In the genomic region with DNA sequence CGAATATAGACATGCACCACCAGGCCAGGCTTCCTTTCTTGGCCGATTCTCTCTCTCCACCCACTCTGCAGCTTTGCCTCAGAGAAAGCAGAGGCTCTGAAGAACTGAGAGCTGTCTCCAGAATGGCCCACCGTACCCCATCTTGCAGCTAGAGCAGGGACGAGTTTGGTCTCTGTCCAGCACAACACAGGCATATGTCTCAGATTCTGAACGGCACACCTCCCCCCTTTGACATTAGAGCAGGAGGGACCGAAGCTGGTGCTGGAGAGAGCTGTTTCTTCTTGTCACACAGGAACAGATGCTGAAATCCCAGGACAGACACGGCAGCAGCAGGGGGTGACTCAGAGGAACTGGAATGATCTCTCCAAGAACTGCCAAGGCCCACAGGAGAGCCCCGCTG, we compare ENCODE assay signal across 12 mouse cellular contexts. TPM values are rescaled to one million over a fixed set of nuclear protein-coding genes. Genes with fewer than 3 reads are reported as not detected.
A peak's percentile ranks its signal among the peaks of the same experiment; 100 is the strongest.
DNase-seq lines count a peak whose midpoint lies in the region; ATAC-seq and TF ChIP-seq lines count a peak whose summit lies in the region.
"Had no signal": no experiment of that assay in that cellular context is flagged by ENCODE, and none has a peak within 500 bp of the region (broad histone marks: within the 10 kb centered on the region; RNA-seq: fewer than 3 reads in every experiment).

No protein-coding gene starts in this region.

- TF ChIP-seq EP300 in lung, postnatal 0 days (IDR thresholded peaks at IDR 0.05) = no peak

- H3K27ac ChIP-seq in neural tube, embryonic 11.5 days (ENCODE audit: low read depth, low read length) = 0 out of 2 replicates have a peak overlapping the region, but pooled peaks have one; percentile 14
- H3K27ac ChIP-seq in layer of hippocampus, adult 2 months = peak overlapping the region; percentile 80
- H3K27ac ChIP-seq in stomach, embryonic 16.5 days (ENCODE audit: low read length) = no peak overlapping the region
- H3K27ac ChIP-seq in lung, postnatal 0 days (ENCODE audit: low read length) = no peak overlapping the region
- H3K27ac ChIP-seq: liver, embryonic 13.5 days; stomach, embryonic 15.5 days had no signal

- no peak for ATAC-seq in neural tube, embryonic 11.5 days (ENCODE audit: insufficient read depth, low FRiP score, low TSS enrichment)
- no peak for ATAC-seq in stomach, embryonic 16.5 days (ENCODE audit: insufficient read depth, low FRiP score)
- ATAC-seq in lung, postnatal 0 days = no peak
- ATAC-seq in CD4-positive, CD25-positive, alpha-beta regulatory T cell, adult 4 months = no peak

- no peak overlapping the region for H3K4me2 ChIP-seq in neural tube, embryonic 11.5 days (ENCODE audit: low read depth)
- no peak overlapping the region for H3K4me2 ChIP-seq in stomach, embryonic 16.5 days (ENCODE audit: low read depth, low read length)
- H3K4me2 ChIP-seq in lung, postnatal 0 days (replicated peaks; ENCODE audit: low read depth, low read length) = no peak overlapping the region
- H3K4me2 ChIP-seq: liver, embryonic 13.5 days; stomach, embryonic 15.5 days had no signal

- 51% methylated on average over 8 of the region's 8 CpGs for WGBS in neural tube, embryonic 11.5 days
- WGBS in stomach, embryonic 16.5 days = 44% methylated on average over 8 of the region's 8 CpGs
- 35% methylated on average over 8 of the region's 8 CpGs for WGBS in lung, postnatal 0 days

- no peak overlapping the region for H3K9ac ChIP-seq in neural tube, embryonic 11.5 days (ENCODE audit: low read length)
- H3K9ac ChIP-seq in stomach, embryonic 16.5 days (ENCODE audit: low read length) = 0 out of 2 replicates have a peak overlapping the region, but pooled peaks have one; percentile 44
- H3K9ac ChIP-seq in lung, postnatal 0 days (replicated peaks; ENCODE audit: low read depth) = no peak overlapping the region
- H3K9ac ChIP-seq: liver, embryonic 13.5 days; stomach, embryonic 15.5 days had no signal

- peak; percentile 35 to 44 for DNase-seq in cerebellum, postnatal 25 days
- DNase-seq in cerebellum, adult 18-20 months = no peak
- DNase-seq in neural tube, embryonic 11.5 days (ENCODE audit: low spot score) = no peak
- DNase-seq in neural tube, embryonic 10.5 days (ENCODE audit: extremely low spot score, low spot score) = no peak
- DNase-seq in layer of hippocampus, adult 2 months (ENCODE audit: low spot score in 2 of 2) = peak; percentile 61 to 74
- no peak for DNase-seq in lung, postnatal 0 days (ENCODE audit: low spot score)
- DNase-seq: gastrocnemius, postnatal 10 days; kidney, postnatal 4 days; liver, embryonic 13.5 days had no signal

- no peak for TF ChIP-seq CTCF in layer of hippocampus, adult 2 months (conservative IDR thresholded peaks at IDR 0.05)
- no peak for TF ChIP-seq CTCF in lung, postnatal 0 days (IDR thresholded peaks at IDR 0.05)

- no peaks in the 10 kb centered on the region; the same call in 1 of the 2 replicates for H3K36me3 ChIP-seq in neural tube, embryonic 11.5 days (ENCODE audit: control insufficient read depth, insufficient read depth, low read length)
- no peaks in the 10 kb centered on the region for H3K36me3 ChIP-seq in stomach, embryonic 16.5 days (ENCODE audit: control insufficient read depth, insufficient read depth, low read length)
- no peaks in the 10 kb centered on the region for H3K36me3 ChIP-seq in lung, postnatal 0 days (ENCODE audit: insufficient read depth, low read length)
- H3K36me3 ChIP-seq: liver, embryonic 13.5 days; stomach, embryonic 15.5 days had no signal

- no peak overlapping the region for H3K4me3 ChIP-seq in neural tube, embryonic 11.5 days (ENCODE audit: low read depth, low read length)
- no peak overlapping the region for H3K4me3 ChIP-seq in layer of hippocampus, adult 2 months
- H3K4me3 ChIP-seq in stomach, embryonic 16.5 days (replicated peaks; ENCODE audit: low read length) = no peak overlapping the region
- no peak overlapping the region for H3K4me3 ChIP-seq in lung, postnatal 0 days (ENCODE audit: low read depth, low read length)
- H3K4me3 ChIP-seq: liver, embryonic 13.5 days; stomach, embryonic 15.5 days had no signal

- no peaks in the 10 kb centered on the region for H3K4me1 ChIP-seq in neural tube, embryonic 11.5 days (ENCODE audit: control insufficient read depth, insufficient read depth, low read length)
- H3K4me1 ChIP-seq in stomach, embryonic 16.5 days (ENCODE audit: control insufficient read depth, insufficient read depth, low read length) = no peaks in the 10 kb centered on the region
- H3K4me1 ChIP-seq in lung, postnatal 0 days (ENCODE audit: insufficient read depth, low read depth, low read length) = no peaks in the 10 kb centered on the region
- H3K4me1 ChIP-seq: stomach, embryonic 15.5 days had no signal

- H3K27me3 ChIP-seq in neural tube, embryonic 11.5 days (ENCODE audit: control insufficient read depth, insufficient read depth, low read length) = no peaks in the 10 kb centered on the region
- no peaks in the 10 kb centered on the region for H3K27me3 ChIP-seq in stomach, embryonic 16.5 days (ENCODE audit: control insufficient read depth, insufficient read depth, low read length)
- H3K27me3 ChIP-seq in lung, postnatal 0 days (replicated peaks; ENCODE audit: insufficient read depth, low read length) = no peaks in the 10 kb centered on the region
- H3K27me3 ChIP-seq: stomach, embryonic 15.5 days had no signal

- no peaks in the 10 kb centered on the region for H3K9me3 ChIP-seq in neural tube, embryonic 11.5 days (ENCODE audit: control insufficient read depth, low read length)
- H3K9me3 ChIP-seq in stomach, embryonic 16.5 days (replicated peaks; ENCODE audit: control insufficient read depth, low read length) = no peaks in the 10 kb centered on the region
- H3K9me3 ChIP-seq in lung, postnatal 0 days (ENCODE audit: low read length) = no peaks in the 10 kb centered on the region
- H3K9me3 ChIP-seq: liver, embryonic 13.5 days; stomach, embryonic 15.5 days had no signal

RNA-seq across cellular contexts. Expression of gene Copz2, which starts 9.4 kb away (rescaled TPM):
- 44.8 and 46.5 TPM in 2 replicates for polyA plus RNA-seq in neural tube, embryonic 11.5 days (2014; fragmentation: Nextera tagmentation; extraction: Ambion mirVana)
- 1 to 10 TPM; 5.9 to 7.0 TPM for total RNA-seq in layer of hippocampus, adult 2 months (2021)
- 124 and 136 TPM in 2 replicates for polyA plus RNA-seq in stomach, embryonic 16.5 days (2015; fragmentation: Nextera tagmentation; extraction: Ambion mirVana)
- 105 and 110 TPM in 2 replicates for polyA plus RNA-seq in lung, postnatal 0 days (2015; fragmentation: Nextera tagmentation; extraction: Ambion mirVana)
- polyA plus RNA-seq in CD4-positive, CD25-positive, alpha-beta regulatory T cell, adult 4 months (2017; shearing (Covaris generic)) = not detected

RNA-seq across cellular contexts. Expression of gene Nfe2l1, which starts 10.5 kb away (rescaled TPM):
- polyA plus RNA-seq in neural tube, embryonic 11.5 days (2014; fragmentation: Nextera tagmentation; extraction: Ambion mirVana) = 45.4 and 46.8 TPM in 2 replicates
- total RNA-seq in layer of hippocampus, adult 2 months (2021) = 100 to 1,000 TPM; 221 to 229 TPM
- polyA plus RNA-seq in stomach, embryonic 16.5 days (2015; fragmentation: Nextera tagmentation; extraction: Ambion mirVana) = 64.8 and 65.7 TPM in 2 replicates
- 51.8 and 54.5 TPM in 2 replicates for polyA plus RNA-seq in lung, postnatal 0 days (2015; fragmentation: Nextera tagmentation; extraction: Ambion mirVana)
- polyA plus RNA-seq in CD4-positive, CD25-positive, alpha-beta regulatory T cell, adult 4 months (2017; shearing (Covaris generic)) = 10 to 100 TPM; 21.3 to 26.1 TPM

RNA-seq across cellular contexts. Expression of gene Cbx1, which starts 51.4 kb away (rescaled TPM):
- 133 and 135 TPM in 2 replicates for polyA plus RNA-seq in neural tube, embryonic 11.5 days (2014; fragmentation: Nextera tagmentation; extraction: Ambion mirVana)
- total RNA-seq in layer of hippocampus, adult 2 months (2021) = 10 to 100 TPM; 44.6 to 47.4 TPM
- 67.5 and 75.1 TPM in 2 replicates for polyA plus RNA-seq in stomach, embryonic 16.5 days (2015; fragmentation: Nextera tagmentation; extraction: Ambion mirVana)
- polyA plus RNA-seq in lung, postnatal 0 days (2015; fragmentation: Nextera tagmentation; extraction: Ambion mirVana) = 48.6 and 54.0 TPM in 2 replicates
- polyA plus RNA-seq in CD4-positive, CD25-positive, alpha-beta regulatory T cell, adult 4 months (2017; shearing (Covaris generic)) = 10 to 100 TPM; 50.8 to 52.7 TPM

Comparison
In these comparisons a context has a peak if more than half of its experiments do, and no peak if none do; other contexts are left out.
1. DNase-seq: peak in cerebellum, postnatal 25 days (2 of 2) and layer of hippocampus, adult 2 months (2 of 2); none in cerebellum, adult 18-20 months (0 of 2), neural tube, embryonic 11.5 days (single experiment), neural tube, embryonic 10.5 days (single experiment) and lung, postnatal 0 days (single experiment).
2. H3K27ac ChIP-seq: peak in neural tube, embryonic 11.5 days (single experiment) and layer of hippocampus, adult 2 months (single experiment); none in stomach, embryonic 16.5 days (single experiment) and lung, postnatal 0 days (single experiment).
3. RNA of gene Copz2, which starts 9.4 kb away (polyA plus RNA-seq): 124 to 136 TPM in stomach, embryonic 16.5 days, 105 to 110 TPM in lung, postnatal 0 days and 44.8 to 46.5 TPM in neural tube, embryonic 11.5 days; not detected in CD4-positive, CD25-positive, alpha-beta regulatory T cell, adult 4 months; every median in the first group is over 10 times any median in the second.